Mouse (Mus musculus) lung, adult 18-20 months (tissue): ENCODE results near the gene Fkbp14.

Experiments used
- DNase-seq, 2 experiments: peaks; one replicate each; pipeline ENCODE4 v3.0.0; 2022; ENCODE audit warnings: mixed read lengths in 2 of 2

The Fkbp14 gene

DNA sequence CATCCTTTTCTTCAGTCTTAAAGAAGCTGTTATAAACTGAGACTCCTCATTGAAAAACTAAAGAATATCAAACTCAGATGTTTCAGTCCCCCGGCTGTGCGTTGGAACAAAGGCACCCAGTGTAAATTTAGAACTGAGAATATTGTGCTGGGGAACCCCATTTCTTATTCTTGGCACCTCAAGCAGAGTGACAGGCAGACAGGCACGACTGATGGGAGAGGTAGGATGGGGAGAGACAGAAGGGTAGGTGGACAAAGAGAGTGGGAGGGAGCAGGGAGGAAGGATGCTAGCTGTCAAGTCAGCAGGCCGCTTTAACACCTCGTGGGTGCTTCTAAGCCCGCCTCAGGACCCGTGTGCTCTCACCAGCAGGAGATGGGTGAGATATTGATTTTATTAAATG is 54.3 kb downstream of the Fkbp14 start:
- DNase-seq = no peak

DNA sequence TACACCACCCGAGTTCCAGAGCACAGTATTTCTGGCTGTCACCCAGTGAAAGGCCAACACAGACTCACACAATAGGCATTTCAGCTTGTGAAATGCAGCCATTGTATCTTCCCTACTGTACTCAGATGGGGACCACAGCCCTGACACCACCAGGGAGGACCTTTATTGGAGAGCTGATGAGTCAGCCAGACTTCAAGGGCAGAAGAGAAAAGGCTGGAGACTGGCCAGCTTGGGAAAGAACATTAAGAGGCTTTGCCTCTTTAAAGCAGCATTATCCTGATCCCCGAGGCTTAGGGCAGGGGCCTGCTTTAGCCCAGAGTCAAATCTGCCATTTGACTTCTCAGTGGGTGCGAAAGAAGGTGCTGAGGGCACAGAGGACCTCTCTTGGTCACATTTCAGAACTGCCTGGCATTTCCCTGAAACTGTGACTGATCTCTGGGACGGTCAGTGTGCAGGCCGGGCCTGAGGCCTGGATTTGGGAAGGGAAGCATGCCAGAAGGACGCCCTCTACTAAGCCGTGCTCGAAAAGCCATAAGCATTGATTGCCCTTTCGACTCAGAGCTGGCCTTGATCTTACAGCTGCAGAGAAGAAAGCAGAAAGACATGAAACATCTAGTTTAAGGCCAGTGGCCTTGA is 56.7 kb downstream of the Fkbp14 start:
- no peak for DNase-seq

DNA sequence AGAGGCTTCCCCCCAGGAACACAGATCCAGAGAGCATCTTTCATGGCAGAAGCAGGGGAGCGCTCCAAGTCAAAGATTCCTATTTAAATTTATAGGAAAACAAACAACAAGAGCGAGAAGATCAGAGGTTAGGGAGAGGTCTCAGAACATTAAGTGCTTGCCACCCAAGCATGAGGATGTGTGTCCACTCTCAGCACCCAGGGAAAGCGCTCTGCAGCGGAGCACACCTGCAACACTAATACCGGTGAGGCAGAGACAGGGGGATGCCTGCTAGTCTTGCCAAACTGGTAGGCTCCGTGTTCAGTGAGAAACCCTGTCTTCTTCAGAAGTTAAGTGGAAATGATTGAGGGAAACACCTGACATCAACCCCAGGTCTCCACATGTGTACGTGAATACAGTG is 57.7 kb downstream of the Fkbp14 start:
- no peak for DNase-seq

DNA sequence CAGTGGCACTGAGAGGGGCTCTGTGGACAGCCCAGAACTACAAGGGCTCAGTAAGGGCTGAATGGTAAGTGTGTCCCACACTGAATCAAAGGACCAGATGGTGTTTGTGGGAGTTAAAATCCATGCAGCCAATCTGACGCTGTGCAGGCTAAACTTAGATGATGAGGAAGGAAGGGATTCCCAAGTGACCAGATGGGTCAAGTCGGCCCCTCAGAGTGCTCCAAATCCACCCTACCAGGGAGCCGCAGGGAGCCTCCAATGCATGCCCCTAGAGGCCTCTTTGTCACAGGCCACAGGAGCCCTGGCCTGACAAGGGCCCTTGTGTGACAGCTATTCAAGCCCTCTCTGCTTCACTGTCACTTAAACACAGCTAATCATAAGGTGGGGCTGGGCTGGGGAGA is 58.3 kb downstream of the Fkbp14 start:
- no peak for DNase-seq

DNA sequence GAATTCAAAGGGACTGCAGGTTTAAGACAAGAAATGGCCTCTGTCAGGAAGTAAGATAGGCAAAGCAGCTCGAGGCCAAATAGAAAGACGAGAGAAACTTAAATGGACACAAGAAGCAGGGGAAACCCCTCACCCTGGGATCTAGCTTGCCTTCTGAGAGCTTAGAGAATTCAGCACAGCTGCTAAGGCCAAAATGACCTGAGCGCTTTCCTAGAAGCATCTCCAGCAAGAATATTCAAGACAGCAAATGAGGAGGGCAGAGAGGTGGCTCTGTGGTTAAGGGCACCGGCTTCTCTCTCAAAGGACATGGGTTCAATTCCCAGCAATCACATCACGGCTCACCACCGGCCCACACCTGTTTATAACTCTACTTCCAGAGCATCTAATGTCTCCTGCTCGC is 60.1 kb downstream of the Fkbp14 start:
- DNase-seq = no peak

DNA sequence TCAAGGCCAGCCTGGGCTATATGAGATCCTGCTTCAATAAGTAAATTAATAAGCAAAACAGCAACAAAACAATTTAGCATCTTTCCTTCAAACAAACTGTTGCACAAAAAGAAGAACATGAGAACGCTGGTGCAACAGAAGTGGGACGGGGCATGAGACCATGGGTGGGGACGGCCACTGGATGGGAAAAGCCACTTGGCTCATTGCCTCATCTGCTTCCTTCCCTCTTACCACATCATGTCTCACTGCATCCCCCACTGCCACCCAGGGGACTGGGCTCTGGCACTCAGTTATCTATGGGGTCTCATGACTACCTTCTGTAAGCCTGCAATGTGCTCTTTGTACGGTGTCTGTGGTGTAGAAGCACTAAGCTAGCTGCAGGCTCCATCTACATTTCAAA is 61.6 kb downstream of the Fkbp14 start:
- no peak for DNase-seq

DNA sequence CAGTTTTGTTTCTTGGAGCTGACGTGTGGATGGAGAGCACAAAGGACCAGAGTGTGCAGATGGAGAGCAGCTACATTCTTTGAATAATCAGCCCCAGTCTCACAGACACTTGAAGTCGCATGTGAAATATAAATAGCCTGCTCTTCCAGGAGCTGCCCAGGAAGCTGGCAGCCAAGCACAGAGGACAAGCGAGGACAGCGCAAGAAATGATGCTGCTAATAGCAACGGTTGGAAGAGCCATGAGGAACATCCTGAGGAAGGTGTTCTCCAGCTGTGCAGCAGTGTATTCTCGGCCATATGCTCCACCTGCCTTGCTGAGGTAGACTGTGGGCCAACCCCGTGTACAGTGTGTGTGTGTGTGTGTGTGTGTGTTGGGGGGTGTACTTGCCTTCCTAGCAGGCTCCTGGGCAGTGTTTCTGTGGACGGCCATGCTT is 66.0 kb downstream of the Fkbp14 start:
- no peak for DNase-seq

DNA sequence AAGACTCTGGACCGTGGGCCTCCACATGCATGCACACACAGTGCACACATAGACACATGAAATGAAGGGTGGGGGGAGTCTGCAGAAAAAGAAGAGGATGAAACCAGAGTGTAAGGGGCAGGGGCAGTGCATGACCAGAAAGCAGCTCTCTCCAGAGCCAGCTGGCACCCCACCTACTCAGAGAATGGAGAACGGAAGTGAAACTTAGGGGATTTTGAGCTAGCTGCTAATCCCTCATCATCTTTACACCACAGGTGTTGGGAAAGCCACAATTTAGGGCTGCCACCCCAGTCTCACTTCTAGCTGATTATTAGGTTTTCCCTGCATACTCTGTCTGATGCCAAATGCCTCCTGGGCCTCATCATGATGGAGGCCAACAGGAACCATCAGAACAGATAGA is 66.9 kb downstream of the Fkbp14 start:
- no peak for DNase-seq

DNA sequence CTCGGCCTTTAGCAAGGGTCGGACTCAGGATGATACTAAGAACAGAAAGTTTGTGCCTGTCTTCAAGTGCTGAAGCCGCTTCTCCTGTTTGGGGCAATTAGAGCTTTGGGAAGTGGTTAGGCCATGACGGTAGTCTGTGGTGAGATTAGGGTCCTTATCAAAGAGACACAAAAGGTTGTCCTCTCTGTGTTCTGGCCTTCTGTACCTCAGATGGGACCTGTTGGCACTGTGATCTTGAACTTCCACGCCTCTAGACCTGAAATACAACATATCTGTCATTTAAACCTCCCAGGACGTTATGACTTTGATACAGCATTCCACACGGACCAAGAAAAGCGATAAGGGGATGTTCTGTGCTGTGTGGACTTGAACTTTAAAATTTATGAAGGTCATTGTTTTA is 68.4 kb downstream of the Fkbp14 start:
- DNase-seq = no peak
